Mouse (Mus musculus) right cerebral cortex, adult 18-20 months (tissue): ENCODE measurements at regions not wholly inside any gene's neighbourhood (a gene's known extent, or its start where the extent isn't known, plus 50 kb on each side); places are given as distances from the start of the nearest gene placed in this dataset.
"Not testable (repeated sequence)": the region's sequence is repeated elsewhere in the genome, so short reads cannot be mapped to it uniquely, and the experiment has no call there.

ENCODE experiments used
- DNase-seq: peaks from one replicate; pipeline ENCODE4 v3.0.0; 2022; ENCODE audit warnings: mixed read lengths

DNA sequence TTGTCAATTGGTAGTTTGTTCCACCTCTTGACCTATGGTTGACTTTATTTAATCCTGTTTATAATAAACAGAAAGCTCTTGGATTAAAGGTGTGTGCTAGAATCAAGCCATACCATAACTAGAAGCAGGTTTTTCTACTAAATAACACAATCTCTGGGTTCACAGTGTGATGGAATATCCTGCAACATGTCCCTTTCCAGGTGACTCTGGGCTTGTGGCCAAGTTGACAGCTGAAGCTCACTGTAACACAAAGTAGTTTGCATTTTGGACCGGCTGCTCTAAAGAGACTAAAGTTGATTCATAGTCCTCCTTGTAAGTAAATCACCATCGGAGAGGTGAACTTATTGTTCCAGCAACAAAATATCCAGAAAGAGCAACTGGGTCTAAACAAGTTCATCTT lies 149.3 kb upstream of the Kctd3 start:
- DNase-seq = no peak

DNA sequence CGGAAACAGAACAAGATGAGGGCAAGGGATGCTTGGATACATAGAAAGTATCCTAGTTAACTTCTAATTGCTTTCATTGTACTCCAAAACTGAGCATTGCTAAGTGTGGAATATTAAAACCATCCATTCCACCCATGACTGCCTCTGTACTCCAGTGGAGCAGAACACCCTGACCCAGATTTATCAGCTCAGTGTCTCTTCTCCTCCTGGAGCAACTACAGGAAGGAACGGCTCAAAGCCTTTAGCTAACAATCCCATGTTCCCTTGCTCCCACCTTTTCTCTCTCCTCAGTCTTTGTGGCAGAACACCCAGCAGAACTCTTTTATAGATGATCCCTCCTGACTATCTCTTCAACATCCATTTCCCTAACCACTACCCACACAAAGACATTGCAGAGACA lies 146.7 kb upstream of the Kctd3 start:
- DNase-seq = no peak

DNA sequence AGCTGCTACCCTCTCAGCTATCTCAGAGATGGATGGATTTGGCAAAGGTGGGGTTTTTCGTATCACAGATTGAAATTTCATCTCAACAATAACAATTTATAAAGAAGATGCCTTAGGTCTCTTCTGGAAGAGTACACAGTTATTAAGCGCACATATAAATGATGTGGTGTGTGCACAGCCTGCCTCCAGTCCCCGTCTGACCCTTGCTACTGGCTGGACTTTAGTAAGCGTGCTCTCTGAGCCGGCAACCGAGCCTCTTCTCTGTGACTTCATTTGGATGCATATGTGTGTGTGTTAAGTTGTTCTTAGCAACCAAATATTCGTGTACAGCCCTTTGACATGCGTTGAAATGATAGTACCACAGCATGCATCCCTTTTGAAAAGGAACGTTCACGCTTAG lies 145.5 kb upstream of the Kctd3 start:
- no peak for DNase-seq

DNA sequence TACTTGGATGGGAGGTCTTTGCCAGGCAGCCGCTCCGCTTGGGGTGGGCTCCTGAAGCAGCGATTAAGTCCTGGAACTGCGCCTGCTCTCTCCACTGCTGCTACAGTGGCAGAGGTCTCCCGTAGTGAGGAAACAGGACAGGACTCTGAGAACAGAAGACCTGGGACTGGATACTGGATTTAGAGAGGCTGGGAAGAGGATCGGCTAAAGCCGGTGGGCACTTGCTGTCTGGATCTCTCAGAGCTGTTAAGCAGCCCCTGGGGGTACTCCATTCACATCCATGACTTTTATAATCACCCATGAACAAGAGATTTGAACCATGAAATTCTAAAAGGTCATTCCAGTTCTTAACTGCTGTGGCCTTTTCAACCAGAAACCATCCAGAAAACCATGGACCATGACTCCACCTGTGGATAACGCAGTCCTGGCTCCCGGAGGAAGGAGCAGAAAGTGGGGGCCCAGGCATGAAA lies 135.4 kb upstream of the Kctd3 start:
- no peak for DNase-seq

DNA sequence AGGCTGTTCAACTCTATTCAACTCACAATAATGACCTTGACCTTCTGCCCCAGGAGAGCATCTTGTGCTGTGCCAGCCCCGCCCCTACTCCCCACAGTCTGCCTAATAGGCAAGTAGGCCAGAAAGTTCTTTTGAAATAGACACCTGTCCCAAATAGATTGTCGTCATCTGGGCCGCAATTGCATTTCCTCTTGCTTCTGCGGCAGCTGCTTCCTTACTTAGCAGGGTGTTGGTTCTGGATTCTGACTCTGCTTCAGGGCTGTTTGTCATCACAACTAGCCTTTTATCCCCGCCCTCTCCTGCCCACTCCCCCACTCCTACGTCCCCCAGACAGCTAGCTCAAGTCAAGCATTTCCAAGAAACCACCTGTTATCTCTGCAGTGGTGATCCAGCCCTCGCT lies 134.9 kb upstream of the Kctd3 start:
- no peak for DNase-seq

DNA sequence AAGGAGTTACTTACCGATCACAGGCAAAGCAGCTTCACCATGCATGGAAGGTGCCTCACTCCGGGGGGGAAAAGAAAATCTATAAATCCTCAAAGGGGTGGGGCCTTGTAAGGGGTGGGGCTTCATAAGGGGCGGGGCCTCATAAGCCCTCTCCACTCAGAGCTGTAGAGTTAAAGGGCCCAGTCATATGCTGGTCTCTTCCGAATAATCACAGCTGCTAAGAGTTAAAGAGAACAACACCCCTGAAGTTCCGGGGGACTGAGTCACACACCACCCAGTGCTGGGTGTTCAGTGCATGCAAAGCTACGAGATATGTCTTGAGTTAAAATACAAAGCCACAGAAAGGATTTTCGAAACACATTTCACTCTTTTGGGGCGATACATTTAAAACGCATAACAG lies 134.1 kb upstream of the Kctd3 start:
- no peak for DNase-seq

DNA sequence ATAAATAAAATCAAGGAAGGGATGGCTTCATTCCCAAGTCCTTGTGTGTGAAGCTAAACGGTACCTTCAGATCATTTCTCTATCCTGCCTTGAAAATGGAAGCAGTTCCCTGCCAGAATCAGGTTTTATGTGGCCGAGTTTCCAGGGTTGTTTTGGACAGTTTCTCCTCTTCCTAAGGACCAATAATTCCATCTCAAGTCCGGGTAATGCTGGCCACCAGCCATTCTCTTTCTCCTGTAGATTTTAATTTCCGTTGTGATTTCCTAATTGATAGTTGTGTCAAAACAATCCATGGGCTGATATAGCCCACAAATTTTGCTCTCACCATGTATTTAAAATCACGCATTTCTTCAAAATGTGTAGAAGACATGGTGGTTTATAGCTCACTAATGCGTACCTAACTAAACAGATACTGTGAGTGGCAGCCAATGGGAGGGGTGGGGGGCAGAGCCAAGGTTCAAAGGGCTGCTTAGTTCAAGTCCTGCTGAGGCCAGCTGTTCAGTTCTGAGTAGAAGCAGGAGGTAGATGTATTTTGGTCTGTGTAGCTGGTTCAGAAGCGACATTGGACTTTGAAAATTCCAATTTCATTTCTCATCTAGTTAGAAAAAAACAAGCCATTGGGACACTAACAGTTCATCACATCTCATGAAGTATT lies 129.2 kb upstream of the Kctd3 start:
- DNase-seq = no peak

DNA sequence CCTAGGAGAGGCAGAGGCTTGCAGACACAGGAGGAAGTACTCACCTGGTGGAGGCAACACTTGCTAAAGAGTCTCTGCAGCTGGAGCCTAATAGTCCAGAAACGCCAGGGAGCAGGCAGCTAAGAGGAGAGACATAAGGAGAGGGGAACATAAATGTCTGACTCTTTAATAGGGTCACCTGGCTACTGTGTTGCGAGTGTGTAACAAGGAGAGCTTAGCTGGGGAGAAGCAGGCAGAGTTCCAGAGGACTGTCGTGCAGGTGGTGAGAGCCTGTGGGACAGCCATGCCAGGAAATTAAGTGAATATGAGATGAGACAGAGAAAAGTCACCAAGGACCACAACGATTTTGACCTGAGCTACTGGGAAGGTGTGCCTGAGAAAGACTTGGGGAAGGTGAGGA lies 128.2 kb upstream of the Kctd3 start:
- no peak for DNase-seq

DNA sequence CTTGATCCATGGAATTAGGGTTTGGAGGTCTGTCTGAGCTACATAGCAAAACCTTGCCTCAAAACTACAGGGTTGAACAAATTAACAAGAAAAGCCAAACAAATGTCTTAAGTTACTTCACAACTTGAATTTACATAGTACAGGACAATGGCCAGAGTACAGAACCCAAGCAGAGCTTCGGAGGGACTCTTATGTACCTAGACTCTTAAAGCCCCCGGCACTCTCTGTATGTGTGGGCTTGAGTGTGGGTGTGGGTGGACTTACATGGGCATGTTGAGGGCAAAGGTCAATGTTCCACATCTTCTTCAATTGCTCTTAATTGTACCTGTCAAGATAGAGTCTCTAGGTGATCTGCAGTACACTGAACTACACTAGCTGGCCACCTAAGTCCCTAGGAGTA lies 121.1 kb upstream of the Kctd3 start:
- no peak for DNase-seq

DNA sequence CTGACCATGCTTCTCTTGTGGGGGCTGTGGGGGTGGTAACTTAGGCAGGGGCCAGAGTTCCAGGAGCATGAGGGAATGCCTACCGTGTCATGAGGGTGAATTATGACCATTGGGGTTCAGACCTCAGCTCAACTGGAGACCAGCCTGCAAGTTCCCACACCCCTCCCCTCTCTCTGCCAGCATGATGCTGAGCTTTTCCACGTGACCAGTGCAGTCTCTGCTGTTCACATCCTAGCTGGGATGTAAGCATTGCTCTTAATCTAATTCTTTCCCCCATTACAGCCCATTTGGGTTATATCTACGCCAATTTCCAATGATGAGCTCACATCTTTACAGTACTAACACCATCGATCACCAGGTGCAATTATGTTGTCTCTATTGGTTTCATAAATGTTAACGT lies 120.6 kb upstream of the Kctd3 start:
- not testable (repeated sequence) for DNase-seq

DNA sequence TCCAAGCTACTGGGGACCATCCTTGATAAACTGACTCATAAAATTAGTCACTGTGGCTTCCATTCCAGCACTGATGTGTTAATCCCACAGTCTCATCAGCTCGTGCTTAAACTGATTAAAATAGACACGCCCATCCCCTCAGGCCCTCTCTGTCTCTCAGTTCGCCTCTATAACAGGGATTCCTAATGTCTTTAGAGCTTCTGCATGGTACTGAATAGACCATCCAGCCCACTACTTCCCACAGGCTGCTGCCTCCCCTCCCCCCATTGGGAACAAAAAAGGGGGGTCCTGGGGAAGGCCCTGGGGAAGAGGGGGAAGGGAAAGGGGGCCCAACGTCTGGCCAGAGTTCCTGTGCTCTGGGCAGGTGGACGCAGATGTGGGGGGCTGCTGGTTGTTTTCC lies 119.7 kb upstream of the Kctd3 start:
- no peak for DNase-seq

DNA sequence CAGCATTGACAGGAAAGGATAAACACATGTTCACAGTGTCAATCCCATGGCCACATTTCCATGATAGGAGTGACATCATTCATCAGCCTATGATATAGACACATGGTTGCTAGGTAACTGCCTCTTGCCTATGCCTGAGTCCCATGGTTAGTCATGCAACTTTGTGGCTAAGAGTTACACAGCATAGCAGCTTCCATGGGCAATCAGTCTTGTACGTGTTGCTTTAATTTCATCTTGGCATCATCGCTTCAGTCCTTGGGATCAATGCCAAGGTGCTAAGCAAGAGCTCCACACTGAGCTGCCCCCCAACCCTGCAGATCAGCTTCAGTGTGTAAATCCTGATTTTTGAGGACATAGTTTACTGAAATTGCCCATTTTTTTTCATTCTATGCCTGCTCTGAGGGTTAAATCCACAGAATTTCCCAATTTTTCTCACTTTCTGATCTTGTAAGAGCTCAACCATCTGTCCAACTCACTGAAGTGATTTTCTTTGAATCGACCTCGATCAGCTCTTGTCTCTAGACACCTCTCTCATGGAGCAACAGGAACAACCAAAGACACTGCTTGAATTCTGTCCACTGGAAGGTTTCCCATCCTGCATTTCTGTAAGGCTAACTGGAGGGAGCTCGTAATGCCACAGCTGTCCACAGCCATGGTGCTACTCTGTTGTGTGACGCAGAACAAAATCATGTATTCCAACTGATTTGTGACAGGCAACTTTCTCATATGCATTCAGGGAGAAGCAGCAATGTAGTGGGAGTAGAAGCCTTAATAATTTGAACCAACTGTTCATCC lies 112.5 kb upstream of the Kctd3 start:
- no peak for DNase-seq

DNA sequence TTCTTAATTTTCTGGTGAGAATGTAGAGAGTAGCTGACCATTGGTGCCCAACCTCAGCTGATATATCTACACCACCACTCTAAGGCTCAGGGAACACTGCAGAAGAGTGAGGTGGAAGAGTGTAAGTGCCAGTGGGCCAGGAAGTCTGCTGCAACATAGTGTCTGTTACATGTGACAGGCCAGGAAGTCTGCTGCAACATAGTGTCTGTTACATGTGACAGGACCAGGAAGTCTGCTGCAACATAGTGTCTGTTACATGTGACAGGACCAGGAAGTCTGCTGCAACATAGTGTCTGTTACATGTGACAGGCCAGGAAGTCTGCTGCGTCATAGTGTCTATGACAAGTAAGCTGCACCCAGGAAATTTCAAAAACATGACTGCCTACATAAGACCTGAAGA lies 111.4 kb upstream of the Kctd3 start:
- not testable (repeated sequence) for DNase-seq

DNA sequence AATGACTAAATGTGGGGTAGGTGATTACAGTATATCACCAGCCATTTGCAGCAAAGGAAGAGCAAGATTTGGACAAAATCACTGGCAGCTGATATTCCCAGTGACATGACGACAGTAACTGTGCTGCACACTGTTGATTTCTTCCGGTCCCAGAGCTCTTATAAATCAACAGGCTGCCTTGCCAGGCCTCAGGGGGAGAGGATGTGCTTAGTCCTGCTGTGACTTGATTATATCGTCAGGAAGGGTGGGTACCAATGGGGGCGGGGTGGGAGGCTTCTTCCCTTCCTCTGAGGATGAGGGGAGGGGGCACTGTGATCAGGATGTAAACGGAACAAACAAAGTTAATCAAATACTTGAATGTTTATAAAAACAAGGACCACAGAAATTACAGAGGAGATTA lies 110.9 kb upstream of the Kctd3 start:
- no peak for DNase-seq

DNA sequence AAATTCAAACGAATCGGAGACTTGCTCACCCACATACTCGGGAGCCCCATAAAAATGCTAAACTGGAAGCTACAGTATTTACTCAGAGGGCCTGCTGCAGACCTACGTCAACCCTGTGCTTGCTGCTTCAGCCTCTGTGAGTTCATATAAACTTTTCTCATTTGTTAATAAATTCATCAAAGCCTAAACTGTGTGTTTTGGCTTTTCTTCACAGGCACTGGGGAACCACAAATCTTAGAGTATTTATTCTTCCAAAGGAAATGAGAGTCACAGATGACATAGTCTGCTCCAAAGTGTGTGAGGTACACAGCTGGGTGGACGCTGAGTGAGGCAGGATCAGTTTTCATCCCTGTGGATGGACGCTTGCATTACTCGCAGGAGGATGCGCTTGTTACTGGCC lies 108.3 kb upstream of the Kctd3 start:
- DNase-seq = no peak

DNA sequence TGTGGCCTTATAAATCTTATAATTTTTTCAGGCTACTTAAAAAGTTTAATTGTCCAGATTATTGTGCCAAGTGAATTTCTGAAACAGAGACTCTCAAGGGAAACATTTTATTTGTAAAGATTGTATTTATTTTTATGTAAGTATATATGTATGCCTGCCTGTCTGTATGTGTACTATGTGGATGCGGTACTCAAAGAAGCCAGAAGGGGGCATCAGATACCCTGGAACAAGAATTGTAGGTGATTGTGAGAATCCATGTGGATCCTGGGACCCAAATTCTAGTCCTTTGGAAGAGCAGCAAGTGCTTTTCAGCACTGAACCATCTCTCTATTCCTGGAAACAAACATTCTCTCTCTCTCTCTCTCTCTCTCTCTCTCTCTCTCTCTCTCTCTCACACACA lies 107.6 kb upstream of the Kctd3 start:
- DNase-seq = no peak

DNA sequence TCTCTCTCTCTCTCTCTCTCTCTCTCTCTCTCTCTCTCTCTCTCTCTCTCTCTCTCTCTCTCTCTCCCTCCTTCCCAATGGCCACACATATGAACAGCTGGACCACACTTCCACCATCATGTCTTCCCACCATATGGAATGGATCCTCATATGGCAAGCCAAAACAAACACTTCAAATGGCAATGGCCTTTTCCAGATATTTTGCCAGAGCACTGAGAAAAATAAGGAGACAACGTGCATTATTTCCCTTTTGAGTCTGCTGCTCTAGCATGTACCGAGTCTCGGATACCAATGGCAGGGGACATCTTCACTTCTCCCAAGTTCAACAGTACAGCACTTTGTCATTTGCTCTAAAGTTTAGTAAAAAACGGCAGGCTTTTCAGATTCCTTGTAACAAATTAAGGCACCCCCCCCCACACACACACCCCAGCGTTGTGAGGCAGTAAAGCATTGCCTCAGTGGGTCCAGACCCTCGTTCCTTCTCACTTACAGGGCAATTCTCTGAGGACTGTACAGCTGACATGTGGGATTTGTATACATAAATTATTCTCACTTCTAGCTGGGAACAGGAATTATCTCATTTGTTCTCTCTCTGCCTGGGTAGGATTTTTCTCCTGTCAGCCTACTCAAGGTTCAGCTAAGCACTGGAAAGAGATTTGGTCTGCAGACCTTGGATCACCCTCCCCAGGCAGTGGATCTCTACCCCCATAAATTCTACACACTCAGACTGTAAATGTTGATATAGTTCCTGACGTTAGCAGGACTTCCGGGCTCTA lies 100.8 kb upstream of the Kctd3 start:
- no peak for DNase-seq

DNA sequence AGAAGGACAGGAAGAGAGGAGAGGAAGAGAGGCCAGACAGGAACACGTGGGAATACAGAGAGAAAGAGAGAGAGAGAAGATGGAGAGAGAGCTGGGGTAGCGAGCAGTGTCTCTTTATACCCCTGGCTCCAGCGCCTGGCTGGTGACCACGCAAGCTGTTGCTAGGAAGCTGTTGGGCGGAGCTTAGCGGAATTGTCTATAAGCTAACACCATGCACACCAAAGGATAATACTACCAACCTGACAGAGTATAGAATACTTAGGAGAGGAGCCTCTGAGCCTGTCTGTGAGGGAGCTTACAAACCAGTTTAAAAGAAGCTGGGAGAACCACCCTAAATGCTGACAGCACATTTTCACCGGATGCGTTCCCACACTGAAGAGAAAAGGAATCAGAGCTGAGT lies 100.2 kb upstream of the Kctd3 start:
- peak; percentile 34 for DNase-seq

DNA sequence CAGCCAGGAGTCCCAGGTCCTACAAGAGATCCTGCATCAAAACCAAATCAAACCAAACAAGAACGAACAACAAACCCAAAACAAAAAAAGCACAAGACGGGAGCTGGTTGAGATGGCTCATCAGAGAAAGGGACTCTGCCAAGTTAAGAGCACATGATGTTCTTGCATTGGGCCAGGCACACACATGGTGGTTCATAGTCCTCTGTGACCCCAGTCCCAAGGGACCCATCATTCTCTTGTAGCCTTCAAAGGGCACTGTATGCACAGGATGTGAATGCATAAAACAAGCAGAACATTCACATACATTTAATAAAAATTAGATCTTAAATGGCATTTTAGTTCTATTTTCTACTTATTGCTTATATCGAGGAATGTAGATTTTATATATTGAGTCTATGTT lies 99.5 kb upstream of the Kctd3 start:
- DNase-seq = no peak

DNA sequence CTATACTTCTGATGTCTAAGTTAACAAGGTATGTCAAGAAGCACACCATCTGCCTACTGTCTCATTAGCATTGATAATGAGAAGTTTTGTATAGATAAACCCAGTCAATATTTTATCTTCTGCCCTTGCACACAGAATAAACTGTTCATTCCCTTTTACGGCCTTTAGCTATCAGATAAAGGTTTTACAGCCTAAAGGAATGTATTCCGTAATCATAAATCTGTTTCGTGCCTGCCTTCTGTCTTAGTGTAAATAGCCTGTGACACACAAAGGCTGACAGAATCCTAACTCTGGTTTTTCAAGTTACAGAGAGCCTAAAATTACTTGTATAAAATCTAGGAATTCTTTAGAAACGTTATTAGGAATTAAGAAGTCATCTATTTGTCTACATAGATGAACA lies 97.6 kb upstream of the Kctd3 start:
- no peak for DNase-seq

DNA sequence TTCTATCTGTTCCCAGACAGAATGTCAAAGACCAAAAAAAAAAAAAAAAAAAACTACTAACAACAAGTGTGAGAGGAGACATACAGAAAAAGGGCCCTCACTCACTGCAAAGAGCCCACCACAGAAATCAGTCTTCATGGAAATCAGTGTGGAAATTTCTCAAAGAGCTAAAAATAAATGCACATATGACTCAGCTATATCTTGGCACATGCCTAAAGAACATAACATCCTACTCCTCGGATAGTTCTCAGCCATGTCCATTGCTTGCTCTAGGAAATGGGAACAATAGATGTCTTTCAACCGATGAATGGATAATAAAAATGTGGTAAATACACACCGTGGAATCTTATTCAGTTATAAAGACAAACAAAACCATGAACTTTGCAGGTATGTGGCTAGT lies 95.1 kb upstream of the Kctd3 start:
- no peak for DNase-seq

DNA sequence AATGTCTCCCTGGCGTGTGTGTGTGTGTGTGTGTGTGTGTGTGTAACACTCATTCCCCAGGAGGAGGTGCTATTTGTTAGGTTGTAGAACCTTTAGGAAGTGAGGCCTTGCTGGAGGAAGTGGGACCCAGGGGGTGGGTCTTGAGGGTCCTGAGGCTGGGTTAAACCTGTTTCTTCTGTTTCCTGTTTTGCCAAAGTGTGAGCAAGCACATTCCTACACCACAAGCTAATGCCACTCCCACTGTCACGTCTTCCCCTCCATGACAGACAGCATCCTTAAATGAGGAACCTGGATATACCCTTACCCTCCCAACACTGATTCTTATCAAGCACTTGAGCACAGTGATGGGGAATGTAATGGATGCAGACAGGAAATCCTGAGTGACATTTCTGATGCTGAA lies 91.5 kb upstream of the Kctd3 start:
- no peak for DNase-seq

DNA sequence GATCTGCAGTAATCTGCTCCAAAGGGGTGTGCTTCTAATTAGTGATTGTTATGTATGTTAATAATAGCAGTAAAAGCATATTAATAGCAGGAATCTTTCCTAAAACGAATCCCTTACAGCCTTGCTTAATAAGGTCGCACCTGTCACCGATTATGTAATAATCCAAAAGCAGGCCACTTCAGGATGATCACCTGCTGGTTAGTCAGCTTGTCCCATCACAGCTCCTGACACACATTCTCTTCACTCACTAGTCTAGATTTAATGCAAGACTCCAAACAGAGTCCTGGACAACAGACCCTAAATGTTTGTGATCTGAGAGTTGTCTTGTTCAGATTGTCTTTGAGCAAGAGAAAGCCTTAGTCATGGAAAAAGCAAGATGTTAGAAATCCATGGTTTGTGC lies 85.2 kb upstream of the Kctd3 start:
- DNase-seq = no peak

DNA sequence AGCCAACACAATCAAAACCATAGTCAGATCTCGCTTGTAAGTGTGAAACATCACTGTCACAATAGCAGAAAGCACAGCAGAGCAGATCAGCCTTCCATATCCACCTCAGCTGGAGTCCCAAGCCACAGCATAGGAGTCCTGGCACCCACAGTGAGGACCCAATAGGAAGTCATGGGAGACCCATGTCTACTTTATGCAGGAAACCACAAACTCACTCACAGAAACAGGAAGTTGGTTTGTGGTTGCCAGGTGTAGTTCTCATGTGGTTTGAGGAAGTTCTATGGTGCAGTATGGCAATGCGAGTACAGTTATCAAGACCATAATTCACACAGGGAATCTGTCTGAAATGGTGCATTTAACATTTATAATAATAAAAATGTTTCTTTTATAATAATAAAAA lies 77.6 kb upstream of the Kctd3 start:
- DNase-seq = no peak
